Mouse (Mus musculus) hematopoietic stem cell, adult 5-6 weeks (primary cell): ENCODE measurements around the gene Trim60. TPM values are rescaled to one million over a fixed set of nuclear protein-coding genes. Genes with fewer than 3 reads are reported as not detected.

ENCODE experiments used
- ATAC-seq, 2 experiments: fragments of 125-278 bp in 1 of 2; replicated peaks in 1 of 2; 2 replicates each; pipeline ENCODE4 v1.8.0; 2016 to 2017; ENCODE audit warnings: inconsistent platforms in 2 of 2, mild to moderate bottlenecking in 2 of 2, moderate number of reproducible peaks in 2 of 2, low read depth in 1 of 2, moderate TSS enrichment in 1 of 2; ENCODE audit not compliant: low FRiP score in 2 of 2, poor library complexity in 2 of 2, severe bottlenecking in 2 of 2, insufficient read depth in 1 of 2, low TSS enrichment in 1 of 2
- total RNA-seq: library from RNA; stranded (forward); fragments of 172-1452, 232-1000 nt; gene quantifications from 2 replicates; pipeline ENCODE4 v1.2.3, GENCODE M21; 2017

Gene Trim60
- total RNA-seq, result not detected in 2 replicates

- no peak for ATAC-seq
These were observed at the start of gene Trim60, which contains the start of gene Trim61 for GRCm38 (mm10) chr8:65018423-65018822. Trim60 (minus strand) TSS chr8:65018584. Trim61 (minus strand) TSS chr8:65018523.

GRCm38 (mm10) chr8:65067694-65068472 lies 49.5 kb upstream of the Trim60 start:
- no peak for ATAC-seq

GRCm38 (mm10) chr8:65067031-65067430 lies 48.6 kb upstream of the Trim60 start:
- ATAC-seq, result no peak

GRCm38 (mm10) chr8:65065622-65066021 lies 47.2 kb upstream of the Trim60 start:
- no peak for ATAC-seq

GRCm38 (mm10) chr8:65064071-65064470 lies 45.7 kb upstream of the Trim60 start:
- no peak for ATAC-seq

GRCm38 (mm10) chr8:65062195-65062594 lies 43.8 kb upstream of the Trim60 start:
- no peak for ATAC-seq

GRCm38 (mm10) chr8:65056722-65057121 lies 38.3 kb upstream of the Trim60 start:
- no peak for ATAC-seq

- no peak for ATAC-seq
These were observed 35.6 kb upstream of the Trim60 start for GRCm38 (mm10) chr8:65053968-65054367.

- ATAC-seq, result no peak
These were observed 35.2 kb upstream of the Trim60 start for GRCm38 (mm10) chr8:65053554-65053953.

- no peak for ATAC-seq
These were observed 29.4 kb upstream of the Trim60 start for GRCm38 (mm10) chr8:65047801-65048200.

- no peak for ATAC-seq
These were observed 28.8 kb upstream of the Trim60 start for GRCm38 (mm10) chr8:65047193-65047592.

- no peak for ATAC-seq
These were observed 28.2 kb upstream of the Trim60 start for GRCm38 (mm10) chr8:65046565-65046964.

GRCm38 (mm10) chr8:65037117-65037533 lies 18.7 kb upstream of the Trim60 start, which contains the start of gene Apela:
Apela (minus strand) TSS chr8:65037336.
- no peak for ATAC-seq

- ATAC-seq, result no peak
These were observed 15.8 kb upstream of the Trim60 start for GRCm38 (mm10) chr8:65034136-65034535.

- ATAC-seq, result no peak
These were observed 14.7 kb upstream of the Trim60 start for GRCm38 (mm10) chr8:65033056-65033455.

- no peak for ATAC-seq
These were observed 13.7 kb upstream of the Trim60 start for GRCm38 (mm10) chr8:65032107-65032506.

- no peak for ATAC-seq
These were observed 12.5 kb upstream of the Trim60 start for GRCm38 (mm10) chr8:65030735-65031485.

GRCm38 (mm10) chr8:65029776-65030175 lies 11.4 kb upstream of the Trim60 start:
- ATAC-seq, result no peak
